Mouse (Mus musculus) kidney, adult 9 months (tissue): ENCODE measurements around the gene Sik1.
A peak's percentile ranks its signal among the peaks of the same experiment; 100 is the strongest.
"Not testable (repeated sequence)": the region's sequence is repeated elsewhere in the genome, so short reads cannot be mapped to it uniquely, and the experiment has no call there.

ENCODE experiments used
- DNase-seq: peaks from one replicate; pipeline ENCODE4 v3.0.0; 2022

Gene Sik1

DNA sequence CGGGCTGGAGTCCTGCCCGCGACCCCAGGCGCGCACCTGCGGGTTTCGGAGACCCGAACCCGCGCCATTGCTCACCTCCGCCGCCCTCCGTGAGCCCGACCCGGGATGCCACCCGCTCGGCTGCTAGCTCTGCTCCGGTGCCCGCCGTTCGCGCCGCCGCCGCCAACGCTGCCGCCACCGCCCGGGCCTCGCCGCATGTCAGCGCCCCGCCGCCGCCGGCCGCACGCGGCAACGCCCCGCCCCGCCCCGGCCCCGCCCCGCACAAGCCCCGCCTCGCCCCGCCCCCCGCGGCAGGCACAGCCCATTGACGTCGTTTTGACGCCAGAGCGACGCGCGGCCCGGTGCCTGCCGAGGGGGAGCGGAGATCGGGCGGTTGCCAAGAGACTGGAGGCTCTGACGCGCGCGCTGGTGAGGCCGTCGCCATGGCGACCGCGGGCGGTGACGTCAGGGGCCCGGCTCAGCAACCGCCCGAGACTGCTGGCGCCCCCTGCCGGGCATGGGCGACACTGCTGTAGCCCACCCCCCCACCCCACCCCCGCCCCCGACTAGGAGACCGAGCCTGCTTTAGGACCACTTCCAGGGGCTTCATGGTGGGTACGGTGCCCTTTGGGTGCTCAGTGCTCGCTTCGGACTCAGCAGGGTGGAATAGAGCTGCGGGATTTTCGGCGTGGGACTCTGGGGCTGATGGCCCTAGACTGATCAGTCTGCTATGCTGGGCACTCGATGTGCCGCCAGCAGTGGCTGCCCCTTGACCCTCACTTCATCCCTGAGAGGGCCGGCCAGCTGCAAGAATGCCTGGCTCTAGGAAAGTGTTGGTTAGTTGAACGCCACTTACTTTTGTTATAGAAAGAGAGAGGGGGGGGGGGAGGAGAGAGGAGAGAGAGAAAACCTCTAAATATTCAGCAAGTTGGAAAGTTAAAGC, at the start of gene Sik1:
Gene Sik1, minus strand, starts transcription at position 208 of the 922 bp plus-strand sequence.
- DNase-seq: peak; percentile 98

DNA sequence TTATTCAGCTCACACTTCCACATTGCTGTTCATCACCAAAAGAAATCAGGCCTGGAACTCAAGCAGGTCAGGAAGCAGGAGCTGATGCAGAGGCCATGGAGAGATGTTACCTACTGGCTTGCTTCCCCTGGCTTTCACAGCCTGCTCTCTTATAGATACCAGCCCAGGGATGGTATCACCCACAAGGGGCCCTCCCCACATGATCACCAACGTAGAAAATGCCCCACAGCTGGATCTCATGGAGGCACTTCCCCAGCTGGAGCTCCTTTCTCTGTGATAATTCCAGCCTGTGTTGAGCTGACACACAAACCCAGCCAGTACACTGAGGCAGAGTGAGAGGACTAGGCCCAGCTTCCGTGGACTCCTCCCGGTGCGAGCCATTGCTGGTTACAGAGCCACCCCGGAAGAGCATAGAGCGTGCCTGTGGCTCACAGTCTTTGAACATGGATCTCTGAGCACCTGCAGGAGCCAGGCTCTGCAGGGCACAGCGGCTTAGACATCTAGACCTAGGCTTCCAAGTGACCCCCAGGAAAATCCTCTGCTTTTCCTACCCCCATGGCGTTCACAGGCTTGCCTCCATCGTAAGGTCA, 49.7 kb upstream of the Sik1 start:
- DNase-seq: no peak

DNA sequence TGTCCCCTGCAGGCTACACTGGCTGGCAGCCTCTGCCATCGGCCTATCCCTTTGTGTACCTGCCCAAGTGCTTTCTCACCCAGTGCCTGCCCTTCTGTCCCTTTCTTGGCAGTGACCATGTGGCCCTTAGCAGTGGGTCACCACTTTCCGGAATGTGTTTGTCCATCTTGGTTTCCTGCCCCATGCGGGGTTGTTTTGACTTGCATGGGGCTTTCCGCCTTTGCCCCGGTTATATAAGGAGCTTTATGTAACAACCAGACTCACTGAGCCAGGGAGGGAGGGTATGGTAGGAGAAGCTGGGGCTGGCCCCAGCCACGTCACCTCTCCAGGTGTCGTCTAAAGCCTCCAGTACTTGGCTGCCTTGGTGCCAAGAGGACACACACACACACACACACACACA, 48.4 kb upstream of the Sik1 start:
- peak; percentile 96 for DNase-seq

GRCm38 (mm10) chr17:31902630-31903198, 47.1 kb upstream of the Sik1 start:
- peak; percentile 54 for DNase-seq

GRCm38 (mm10) chr17:31901461-31902204, 46.0 kb upstream of the Sik1 start:
- DNase-seq: peak; percentile 96

DNA sequence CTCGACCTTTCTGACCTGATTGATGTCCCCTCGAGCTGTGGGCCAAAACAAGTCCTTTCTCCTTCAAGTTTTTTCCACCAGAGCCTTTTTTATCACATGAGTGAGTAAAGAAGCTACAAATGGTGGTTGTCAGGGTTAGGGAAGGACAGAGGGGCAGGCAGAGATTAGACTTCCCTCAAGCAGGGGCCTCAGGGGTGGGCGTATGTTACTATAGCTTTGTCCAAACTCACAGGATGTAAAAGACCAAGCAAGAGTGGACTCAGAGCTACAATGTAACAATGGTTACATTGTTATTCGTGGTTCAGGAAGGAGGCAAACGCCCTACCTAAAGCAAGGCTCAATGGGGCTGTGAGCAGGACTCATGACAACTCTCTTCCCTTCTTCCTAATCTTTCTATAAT, 43.3 kb upstream of the Sik1 start:
- no peak for DNase-seq

DNA sequence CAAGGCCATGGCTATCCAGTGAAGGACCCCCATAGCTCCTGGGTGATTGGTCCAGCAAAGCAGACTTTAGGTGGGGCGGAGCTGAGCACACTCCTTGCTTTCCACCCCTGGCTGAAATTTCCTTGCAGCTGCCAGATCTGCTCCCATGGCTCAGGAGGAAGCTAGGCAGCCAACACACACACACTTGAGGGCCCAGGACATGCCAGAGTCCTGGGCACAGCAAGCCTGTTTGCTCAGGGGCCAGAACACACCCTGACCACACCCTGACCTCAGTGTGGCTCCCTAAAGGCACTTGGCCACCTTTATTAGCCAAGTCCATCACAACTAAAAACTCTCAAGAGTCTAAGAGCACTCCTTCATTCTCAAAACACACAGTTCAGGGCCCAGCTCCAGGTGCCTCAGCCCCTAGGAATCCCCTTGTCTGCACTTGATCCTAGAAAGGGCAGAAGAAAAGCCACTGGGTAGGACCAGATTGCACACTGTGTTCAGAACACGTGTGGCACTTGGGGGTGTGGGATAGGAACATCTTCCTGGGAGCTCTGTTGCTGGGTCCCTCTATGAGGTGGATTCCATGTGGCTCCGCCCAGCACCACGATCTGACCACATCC, 41.7 kb upstream of the Sik1 start:
- DNase-seq: no peak

- DNase-seq: no peak
Measured at GRCm38 (mm10) chr17:31896751-31897150, 41.1 kb upstream of the Sik1 start.

- no peak for DNase-seq
Measured at GRCm38 (mm10) chr17:31896311-31896710, 40.7 kb upstream of the Sik1 start.

- no peak for DNase-seq
Measured at GRCm38 (mm10) chr17:31893371-31894060, 37.9 kb upstream of the Sik1 start.

DNA sequence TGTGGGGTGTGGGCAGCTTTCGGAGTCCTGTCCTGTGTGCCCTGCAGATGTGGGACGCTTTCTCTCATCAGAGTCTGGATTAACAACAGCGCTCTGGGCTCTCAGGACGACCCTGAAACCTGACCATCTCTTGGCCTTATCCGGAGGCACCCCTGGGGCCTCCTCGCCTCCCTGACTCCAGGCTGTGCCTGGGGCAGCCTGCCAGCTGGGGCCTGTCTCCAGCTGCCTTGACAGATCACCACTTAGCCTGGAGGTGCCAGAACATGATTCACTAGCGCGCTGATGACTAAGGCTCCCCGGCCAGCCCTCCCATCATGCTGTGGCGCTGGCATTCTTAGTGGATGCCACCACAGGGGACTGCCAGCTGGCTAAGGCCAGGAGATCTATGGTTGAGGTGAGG, 37.1 kb upstream of the Sik1 start:
- peak; percentile 85 for DNase-seq

DNA sequence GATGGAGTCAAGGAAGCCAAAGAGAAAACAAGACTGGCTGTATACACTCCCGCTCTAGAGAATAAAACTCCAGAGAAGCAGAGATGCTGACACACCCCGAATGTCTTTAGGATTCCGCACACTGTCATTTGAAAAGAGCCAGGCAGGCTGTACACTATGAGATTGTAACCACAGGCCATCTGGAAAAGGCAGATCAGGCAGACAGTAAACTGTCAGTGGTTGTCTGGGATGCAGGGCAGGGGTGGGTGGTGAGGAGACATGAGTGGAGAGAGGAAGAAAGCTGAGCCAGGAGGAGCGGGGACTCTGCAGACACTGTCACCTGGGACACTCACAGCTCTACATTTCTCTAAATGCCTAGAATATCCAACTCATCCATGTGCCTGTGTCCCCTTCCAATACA, 36.3 kb upstream of the Sik1 start:
- no peak for DNase-seq

GRCm38 (mm10) chr17:31890311-31890951, 34.8 kb upstream of the Sik1 start:
- peak; percentile 80 for DNase-seq

GRCm38 (mm10) chr17:31889446-31890201, 34.0 kb upstream of the Sik1 start:
- peak; percentile 82 for DNase-seq

DNA sequence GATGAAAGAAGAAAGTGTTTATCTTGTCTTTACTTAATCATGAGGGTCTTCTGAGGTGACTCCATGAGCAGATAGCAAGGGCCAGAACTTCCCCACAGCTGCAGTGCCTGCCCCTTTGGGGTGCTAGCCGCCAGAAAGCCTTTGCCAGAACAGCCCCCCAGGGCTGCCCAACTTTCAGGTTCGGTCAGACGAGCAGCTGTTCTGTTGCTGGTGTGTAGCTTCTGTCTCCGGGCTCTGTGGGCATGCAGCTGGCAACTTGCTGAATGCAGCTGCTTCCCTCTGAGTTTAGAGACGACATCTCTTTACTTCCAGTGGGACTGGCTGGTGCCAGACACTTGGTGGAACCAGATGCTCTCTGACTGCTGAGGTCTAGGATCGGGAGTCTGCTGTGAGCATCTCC, 32.9 kb upstream of the Sik1 start:
- DNase-seq: no peak

DNA sequence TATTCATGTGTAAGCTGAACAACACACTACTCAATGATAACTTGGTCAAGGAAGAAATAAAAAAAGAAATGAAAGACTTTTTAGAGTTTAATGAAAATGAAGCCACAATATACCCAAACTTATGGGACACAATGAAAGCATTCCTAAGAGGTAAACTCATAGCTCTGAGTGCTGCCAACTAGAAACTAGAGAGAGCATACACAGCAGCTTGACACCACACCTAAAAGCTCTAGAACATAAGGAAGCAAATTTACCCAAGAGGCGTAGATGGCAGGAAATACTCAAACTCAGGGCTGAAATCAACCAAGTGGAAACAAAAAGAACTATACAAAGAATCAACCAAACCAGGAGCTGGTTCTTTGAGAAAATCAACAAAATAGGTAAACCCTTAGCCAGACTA, 29.1 kb upstream of the Sik1 start:
- not testable (repeated sequence) for DNase-seq

GRCm38 (mm10) chr17:31879406-31879805, 23.8 kb upstream of the Sik1 start:
- DNase-seq: no peak

DNA sequence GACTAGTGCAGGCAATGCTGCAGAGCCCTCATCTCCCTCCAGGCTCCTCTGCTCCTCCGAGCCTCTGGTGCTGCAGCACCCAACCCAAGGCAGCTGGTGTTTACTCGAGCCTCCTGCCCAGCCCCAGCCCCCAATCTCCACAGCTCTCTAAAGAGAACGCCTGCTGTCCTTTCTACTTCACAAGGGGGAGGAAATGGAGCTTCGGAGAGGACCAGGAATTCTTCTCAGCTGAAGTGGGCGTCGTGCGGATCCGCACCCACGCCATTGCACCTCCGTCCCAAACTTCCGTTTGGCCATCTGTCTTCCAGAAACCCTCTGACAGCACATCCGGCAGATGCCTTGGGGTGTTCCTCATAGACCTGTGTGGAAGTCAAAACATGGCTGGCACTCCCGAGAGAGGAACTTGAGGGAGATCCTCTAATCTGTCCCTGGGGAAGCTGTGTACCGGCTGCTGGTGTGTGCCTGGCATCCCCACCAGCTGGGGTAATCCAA, 22.1 kb upstream of the Sik1 start:
- DNase-seq: no peak

DNA sequence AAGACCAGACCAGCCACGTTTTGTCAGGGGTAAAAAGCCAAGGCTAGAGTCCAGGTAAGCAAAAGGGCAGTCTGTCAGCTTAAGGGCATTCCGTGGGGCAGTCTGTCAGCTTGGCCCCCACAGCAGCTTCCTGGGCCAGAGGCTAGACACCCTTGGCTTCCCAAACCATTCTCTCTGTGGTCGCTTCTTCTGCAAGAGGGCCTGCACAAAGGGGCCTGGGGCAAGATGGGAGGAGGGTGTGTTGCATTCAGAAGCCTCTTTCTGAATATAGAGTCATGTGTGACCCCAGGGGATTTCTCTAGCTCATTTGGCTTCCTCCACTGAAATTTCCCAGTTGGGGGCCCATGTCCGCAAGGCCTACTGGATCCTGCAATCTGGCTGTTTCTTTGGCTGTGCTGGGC, 21.6 kb upstream of the Sik1 start:
- DNase-seq: no peak

- no peak for DNase-seq
Measured at GRCm38 (mm10) chr17:31876775-31877174, 21.2 kb upstream of the Sik1 start.
